Mouse (Mus musculus) urinary bladder, postnatal 10 days (tissue): ENCODE data around the gene Sox12.
"Not testable (repeated sequence)": the region's sequence is repeated elsewhere in the genome, so short reads cannot be mapped to it uniquely, and the experiment has no call there.

ENCODE experiments used
- DNase-seq: peaks from one replicate; pipeline ENCODE4 v3.0.0; 2022; ENCODE audit warnings: low spot score

Gene Sox12

DNA sequence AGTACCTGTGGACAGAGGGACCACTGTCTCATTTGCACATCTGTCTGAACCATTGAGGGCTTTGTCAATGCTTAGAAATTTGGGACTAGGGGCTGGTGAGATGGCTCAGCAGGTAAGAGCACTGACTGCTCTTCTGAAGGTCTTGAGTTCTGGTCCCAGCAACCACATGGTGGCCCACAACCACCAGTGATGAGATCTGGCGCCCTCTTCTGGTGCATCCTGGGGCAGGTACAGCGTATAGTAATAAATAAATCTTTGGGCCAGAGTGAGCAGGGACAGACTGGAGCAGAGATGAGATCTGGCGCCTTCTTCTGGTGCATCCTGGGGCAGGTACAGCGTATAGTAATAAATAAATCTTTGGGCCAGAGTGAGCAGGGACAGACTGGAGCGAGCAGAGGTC is 38.9 kb downstream of the Sox12 start:
- DNase-seq: not testable (repeated sequence)

GRCm38 (mm10) chr2:152357254-152357653 is 40.6 kb downstream of the Sox12 start:
- DNase-seq: no peak

- no peak for DNase-seq
Observed at GRCm38 (mm10) chr2:152349842-152350540, 47.9 kb downstream of the Sox12 start.

- no peak for DNase-seq
Observed at GRCm38 (mm10) chr2:152349205-152349604, 48.7 kb downstream of the Sox12 start.

GRCm38 (mm10) chr2:152347722-152348121 is 50.1 kb downstream of the Sox12 start:
- no peak for DNase-seq

GRCm38 (mm10) chr2:152346776-152347465 is 50.9 kb downstream of the Sox12 start:
- DNase-seq: no peak

DNA sequence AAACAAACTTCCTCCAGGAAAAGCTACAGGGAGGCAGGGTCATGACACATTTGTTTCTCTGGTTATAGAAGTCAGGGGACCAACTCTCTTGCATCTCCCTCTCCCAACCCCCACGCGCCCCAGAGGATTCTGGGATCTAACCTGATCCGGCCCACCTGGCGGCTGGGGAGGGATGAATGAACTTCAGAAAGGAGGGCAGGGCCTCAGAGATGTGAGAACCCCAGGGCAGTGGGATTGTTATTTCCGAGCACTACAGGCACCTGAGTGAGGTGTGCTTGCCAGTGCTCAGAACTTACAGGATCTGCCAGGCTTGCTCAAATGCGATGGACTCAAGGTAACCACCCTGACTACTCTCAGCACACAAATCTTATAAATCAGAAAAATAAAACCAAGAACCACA is 52.5 kb downstream of the Sox12 start:
- no peak for DNase-seq

GRCm38 (mm10) chr2:152344909-152345308 is 53.0 kb downstream of the Sox12 start:
- no peak for DNase-seq

DNA sequence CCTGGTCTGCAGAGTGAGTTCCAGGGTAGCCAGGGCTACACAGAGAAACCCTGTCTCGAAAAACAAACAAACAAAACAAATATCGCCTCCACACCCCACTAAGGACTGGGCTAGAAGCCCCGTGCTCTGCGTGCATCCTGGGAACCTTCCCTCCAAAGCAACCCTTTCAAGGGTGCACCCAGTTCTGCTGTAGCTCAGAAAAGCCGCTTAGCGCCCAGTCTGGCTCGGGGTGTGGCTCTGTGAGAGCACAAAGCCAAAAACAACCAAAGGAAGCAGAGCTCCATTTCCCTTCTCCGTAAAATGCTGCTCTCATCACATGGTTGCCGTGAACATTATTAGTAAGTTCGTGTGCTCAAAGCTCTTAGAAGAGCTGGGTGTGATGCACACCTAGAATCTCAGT is 53.5 kb downstream of the Sox12 start:
- no peak for DNase-seq
